Mouse (Mus musculus) MEL (cell line): ENCODE measurements around the gene Odf3. TPM values are rescaled to one million over a fixed set of nuclear protein-coding genes. Genes with fewer than 3 reads are reported as not detected.

Experiments
- DNase-seq: peaks from one replicate; pipeline ENCODE4 v3.0.0; 2011; ENCODE audit warnings: low read depth, low spot score
- H3K27ac ChIP-seq: 2 replicates; pipeline ENCODE4 v1.5.1; 2012; ENCODE audit warnings: low read depth, mild to moderate bottlenecking, control low read depth, low read length, moderate library complexity; ENCODE audit not compliant: control insufficient read depth
- H3K27me3 ChIP-seq, 2 experiments: fragments of 150-350 bp in 1 of 2; sonication (generic) in 1 of 2; 2 replicates each; pipeline ENCODE4 v1.6.1; 2012; ENCODE audit warnings: low read length in 2 of 2, mild to moderate bottlenecking in 2 of 2, improper control_type of control experiment in 1 of 2, moderate library complexity in 1 of 2; ENCODE audit not compliant: insufficient read depth in 2 of 2, control insufficient read depth in 1 of 2
- H3K36me3 ChIP-seq, 2 experiments: 2 replicates each; pipeline ENCODE4 v1.6.1; 2012 to 2014; ENCODE audit warnings: low read length in 2 of 2, improper control_type of control experiment in 1 of 2, inconsistent platforms in 1 of 2, mild to moderate bottlenecking in 1 of 2; ENCODE audit not compliant: insufficient read depth in 2 of 2, control insufficient read depth in 1 of 2
- H3K4me1 ChIP-seq, 2 experiments: fragments of 150-350 bp in 1 of 2; sonication (generic) in 1 of 2; 2 replicates each; pipeline ENCODE4 v1.6.1; 2012; ENCODE audit warnings: low read length in 2 of 2, improper control_type of control experiment in 1 of 2, mild to moderate bottlenecking in 1 of 2; ENCODE audit not compliant: insufficient read depth in 2 of 2, control insufficient read depth in 1 of 2
- H3K4me3 ChIP-seq, 2 experiments: fragments of 150-350 bp in 1 of 2; sonication (generic) in 1 of 2; 2 replicates each; pipeline ENCODE4 v1.5.1; 2012; ENCODE audit warnings: low read depth in 2 of 2, low read length in 2 of 2, mild to moderate bottlenecking in 2 of 2, moderate library complexity in 2 of 2, control low read depth in 1 of 2, improper control_type of control experiment in 1 of 2; ENCODE audit not compliant: control insufficient read depth in 1 of 2, insufficient read depth in 1 of 2
- H3K79me2 ChIP-seq: 2 replicates; pipeline ENCODE4 v1.6.1; 2012; ENCODE audit warnings: mild to moderate bottlenecking, low read length, moderate library complexity; ENCODE audit not compliant: control insufficient read depth, poor library complexity, insufficient read depth
- H3K9ac ChIP-seq: 2 replicates; pipeline ENCODE4 v1.6.1; 2012; ENCODE audit warnings: low read depth, mild to moderate bottlenecking, control low read depth, low read length, moderate library complexity; ENCODE audit not compliant: control insufficient read depth, poor library complexity, severe bottlenecking
- H3K9me3 ChIP-seq: fragments of 150-350 bp; sonication (generic); replicated peaks from 2 replicates; pipeline ENCODE4 v1.6.1; 2012; ENCODE audit warnings: mild to moderate bottlenecking, low read length, improper control_type of control experiment, moderate library complexity; ENCODE audit not compliant: insufficient read depth
- BHLHE40 ChIP-seq: IDR thresholded peaks from 2 replicates; pipeline ENCODE4 v1.6.1; 2012; ENCODE audit warnings: low read depth, mild to moderate bottlenecking, inconsistent platforms, low read length, improper control_type of control experiment, borderline replicate concordance
- CHD1 ChIP-seq: IDR thresholded peaks from 2 replicates; pipeline ENCODE4 v1.6.1; 2012; ENCODE audit warnings: low read depth, mild to moderate bottlenecking, inconsistent platforms, low read length, improper control_type of control experiment
- CHD2 ChIP-seq: IDR thresholded peaks from 2 replicates; pipeline ENCODE4 v1.6.1; 2011; ENCODE audit warnings: low read length, improper control_type of control experiment
- ELF1 ChIP-seq: IDR thresholded peaks from 2 replicates; pipeline ENCODE4 v1.6.1; 2014; ENCODE audit warnings: low read depth, mild to moderate bottlenecking, inconsistent platforms, low read length, improper control_type of control experiment, moderate library complexity
- ETS1 ChIP-seq: IDR thresholded peaks from 2 replicates; pipeline ENCODE4 v1.6.1; 2012; ENCODE audit warnings: low read depth, mild to moderate bottlenecking, inconsistent platforms, low read length, improper control_type of control experiment, moderate library complexity
- GABPA ChIP-seq: IDR thresholded peaks from 2 replicates; pipeline ENCODE4 v1.6.1; 2012; ENCODE audit warnings: low read depth, mild to moderate bottlenecking, inconsistent platforms, low read length, improper control_type of control experiment, moderate library complexity
- HCFC1 ChIP-seq: IDR thresholded peaks from 2 replicates; pipeline ENCODE4 v1.6.1; 2012; ENCODE audit warnings: low read depth, mild to moderate bottlenecking, inconsistent platforms, low read length, improper control_type of control experiment, moderate library complexity
- JUND ChIP-seq: IDR thresholded peaks from 2 replicates; pipeline ENCODE4 v1.6.1; 2011; ENCODE audit warnings: low read depth, mild to moderate bottlenecking, improper control_type of control experiment, low read length
- MAFK ChIP-seq: IDR thresholded peaks from 2 replicates; pipeline ENCODE4 v1.6.1; 2011; ENCODE audit warnings: low read depth, mild to moderate bottlenecking, low read length, improper control_type of control experiment, borderline replicate concordance
- MAZ ChIP-seq: IDR thresholded peaks from 2 replicates; pipeline ENCODE4 v1.6.1; 2012; ENCODE audit warnings: low read depth, mild to moderate bottlenecking, inconsistent platforms, low read length, improper control_type of control experiment
- MXI1 ChIP-seq: IDR thresholded peaks from 2 replicates; pipeline ENCODE4 v1.6.1; 2011; ENCODE audit warnings: mild to moderate bottlenecking, low read depth, low read length, improper control_type of control experiment
- MYB ChIP-seq: IDR thresholded peaks from 2 replicates; pipeline ENCODE4 v1.6.1; 2011; ENCODE audit warnings: mild to moderate bottlenecking, low read depth, low read length, improper control_type of control experiment
- MYC ChIP-seq: IDR thresholded peaks from 2 replicates; pipeline ENCODE4 v1.6.1; 2011; ENCODE audit warnings: low read depth, mild to moderate bottlenecking, low read length, improper control_type of control experiment, moderate library complexity
- NELFE ChIP-seq: IDR thresholded peaks from 2 replicates; pipeline ENCODE4 v1.6.1; 2011; ENCODE audit warnings: low read depth, low read length, improper control_type of control experiment
- POLR2AphosphoS2 ChIP-seq: IDR thresholded peaks from 2 replicates; pipeline ENCODE4 v1.6.1; 2011; ENCODE audit warnings: low read length, improper control_type of control experiment
- RCOR1 ChIP-seq: IDR thresholded peaks from 2 replicates; pipeline ENCODE4 v1.6.1; 2012; ENCODE audit warnings: low read depth, mild to moderate bottlenecking, inconsistent platforms, low read length, improper control_type of control experiment
- TBP ChIP-seq: IDR thresholded peaks from 2 replicates; pipeline ENCODE4 v1.8.0; 2011; ENCODE audit warnings: low read depth, low read length, improper control_type of control experiment
- UBTF ChIP-seq: IDR thresholded peaks from 2 replicates; pipeline ENCODE4 v1.6.1; 2012; ENCODE audit warnings: low read depth, mild to moderate bottlenecking, inconsistent platforms, low read length, improper control_type of control experiment, moderate library complexity, borderline replicate concordance; ENCODE audit not compliant: insufficient read depth
- USF1 ChIP-seq: IDR thresholded peaks from 2 replicates; pipeline ENCODE4 v1.6.1; 2014; ENCODE audit warnings: low read depth, mild to moderate bottlenecking, inconsistent platforms, low read length, improper control_type of control experiment, moderate library complexity
- ZMIZ1 ChIP-seq: IDR thresholded peaks from 2 replicates; pipeline ENCODE4 v1.6.1; 2012; ENCODE audit warnings: low read depth, mild to moderate bottlenecking, inconsistent platforms, low read length, improper control_type of control experiment, moderate library complexity
- polyA plus RNA-seq, 2 experiments: library from polyadenylated mRNA; stranded (reverse) in 1 of 2; unstranded in 1 of 2; fragments of >175 nt in 1 of 2; fragments of >200 nt in 1 of 2; gene quantifications; 2 replicates each; pipeline versions ENCODE4 v1.2.1 to v1.2.4; 2012; ENCODE audit warnings: low replicate concordance in 2 of 2, low read depth in 1 of 2; ENCODE audit not compliant: insufficient read length in 2 of 2, insufficient read depth in 1 of 2, missing spikeins in 1 of 2
- total RNA-seq: library from RNA; depleted of rRNA; stranded (reverse); fragments of 300-350 nt; gene quantifications from 2 replicates; pipeline ENCODE4 v1.2.3, GENCODE M21; 2012

Gene Odf3
- total and polyA plus RNA-seq, 3 experiments, result not detected

- DNase-seq, result no peak
- H3K36me3 ChIP-seq, result no peaks in the 10 kb centered on the region
- no peaks in the 10 kb centered on the region for H3K4me1 ChIP-seq
- H3K79me2 ChIP-seq, result no peaks in the 10 kb centered on the region
- H3K9ac ChIP-seq, result no peak overlapping the region
- no peaks in the 10 kb centered on the region for H3K27me3 ChIP-seq
- H3K4me3 ChIP-seq, result no peak overlapping the region
- no peak overlapping the region for H3K27ac ChIP-seq
- TF ChIP-seq MAFK (no peak), UBTF (no peak), JUND (no peak), USF1 (no peak)
- TF ChIP-seq, all 39 proteins: peak for 0
- no peaks in the 10 kb centered on the region for H3K9me3 ChIP-seq
Observed at GRCm38 (mm10) chr7:140848591-140848990, 986 bp downstream of the Odf3 start.

- H3K9ac ChIP-seq, result no peak overlapping the region
- H3K27ac ChIP-seq, result no peak overlapping the region
- H3K4me1 ChIP-seq, result peaks cover 0 to 8% of the 10 kb centered on the region in 2 experiments; a peak in 2 of 4 replicates
- H3K9me3 ChIP-seq, result no peaks in the 10 kb centered on the region
- H3K27me3 ChIP-seq, result no peaks in the 10 kb centered on the region
- DNase-seq, result no peak
- no peak for TF ChIP-seq ELF1
- TF ChIP-seq MXI1, result no peak
- TF ChIP-seq MYB, result no peak
- TF ChIP-seq HCFC1, result no peak
- no peak for TF ChIP-seq NELFE
- no peak for TF ChIP-seq MAZ
- TF ChIP-seq USF1, result no peak
- no peak for TF ChIP-seq ETS1
- no peak for TF ChIP-seq MYC
- TF ChIP-seq ZMIZ1, result no peak
- no peak for TF ChIP-seq CHD2
- no peak for TF ChIP-seq GABPA
- TF ChIP-seq TBP, result no peak
- peaks cover 18% of the 10 kb centered on the region for H3K79me2 ChIP-seq
- no peaks in the 10 kb centered on the region for H3K36me3 ChIP-seq
- no peak overlapping the region for H3K4me3 ChIP-seq
Observed at GRCm38 (mm10) chr7:140851916-140852315, 4.3 kb downstream of the Odf3 start.

- no peak overlapping the region for H3K4me3 ChIP-seq
- no peaks in the 10 kb centered on the region for H3K9me3 ChIP-seq
- H3K36me3 ChIP-seq, result peaks cover 0 to 4% of the 10 kb centered on the region in 2 experiments; a peak in 2 of 4 replicates
- peaks cover 2 to 14% of the 10 kb centered on the region in 2 experiments; a peak in 3 of 4 replicates for H3K4me1 ChIP-seq
- H3K9ac ChIP-seq, result no peak overlapping the region
- no peak overlapping the region for H3K27ac ChIP-seq
- H3K27me3 ChIP-seq, result no peaks in the 10 kb centered on the region
- DNase-seq, result no peak
- H3K79me2 ChIP-seq, result peaks cover 28% of the 10 kb centered on the region
- no peak for TF ChIP-seq RCOR1
- no peak for TF ChIP-seq USF1
- TF ChIP-seq ETS1, result no peak
- TF ChIP-seq ZMIZ1, result no peak
- TF ChIP-seq ELF1, result no peak
- TF ChIP-seq BHLHE40, result no peak
- no peak for TF ChIP-seq NELFE
- no peak for TF ChIP-seq CHD1
- TF ChIP-seq POLR2AphosphoS2, result no peak
Observed at GRCm38 (mm10) chr7:140853386-140853785, 5.8 kb downstream of the Odf3 start.
